Mouse (Mus musculus) embryonic facial prominence, embryonic 13.5 days (tissue): Measurements from ENCODE around the gene Fstl4. TPM values are rescaled to one million over a fixed set of nuclear protein-coding genes. Genes with fewer than 3 reads are reported as not detected.

ENCODE experiments used
- ATAC-seq: fragments of 200-750 bp; cut with Nextera tagmentation; 2 replicates; pipeline ENCODE4 v1.8.0; 2017; ENCODE audit warnings: low read depth; ENCODE audit not compliant: insufficient number of reproducible peaks, insufficient read depth, low FRiP score, low TSS enrichment
- H3K27ac ChIP-seq: fragments of 300-500 bp; sonication (generic); 2 replicates; pipeline ENCODE4 v1.5.1; 2015; ENCODE audit warnings: moderate library complexity, mild to moderate bottlenecking, inconsistent platforms
- H3K27me3 ChIP-seq: fragments of 300-500 bp; sonication (generic); 2 replicates; pipeline ENCODE4 v1.6.1; 2015; ENCODE audit warnings: mild to moderate bottlenecking, inconsistent platforms
- H3K36me3 ChIP-seq: fragments of 300-500 bp; sonication (generic); 2 replicates; pipeline ENCODE4 v1.6.1; 2015; ENCODE audit warnings: mild to moderate bottlenecking, inconsistent platforms
- H3K4me1 ChIP-seq: fragments of 300-500 bp; sonication (generic); 2 replicates; pipeline ENCODE4 v1.6.1; 2015; ENCODE audit warnings: inconsistent platforms
- H3K4me2 ChIP-seq: fragments of 300-500 bp; sonication (generic); 2 replicates; pipeline ENCODE4 v1.6.1; 2015; ENCODE audit warnings: moderate library complexity, mild to moderate bottlenecking, inconsistent platforms
- H3K4me3 ChIP-seq: fragments of 300-500 bp; sonication (generic); 2 replicates; pipeline ENCODE4 v1.5.1; 2015; ENCODE audit warnings: mild to moderate bottlenecking, inconsistent platforms
- H3K9ac ChIP-seq: fragments of 300-500 bp; sonication (generic); 2 replicates; pipeline ENCODE4 v1.6.1; 2015; ENCODE audit warnings: mild to moderate bottlenecking, inconsistent platforms
- H3K9me3 ChIP-seq: fragments of 300-500 bp; sonication (generic); 2 replicates; pipeline ENCODE4 v1.6.1; 2016; ENCODE audit warnings: inconsistent platforms
- WGBS: fragments of 180-500 bp; shearing (Covaris S2); methylation state at CpG from one replicate; pipeline ENCODE4 v1.1.7; 2015; ENCODE audit warnings: mixed read lengths; 5-methylcytosine and 5-hydroxymethylcytosine counted together
- polyA plus RNA-seq: library from polyadenylated mRNA; unstranded; fragments of >200 nt; fragmentation: Nextera tagmentation; extraction: Ambion mirVana; gene quantifications from 2 replicates; pipeline ENCODE4 v1.2.1, GENCODE M21; 2015

The Fstl4 gene
- polyA plus RNA-seq, 1 experiment from 2014 or later = 1.7 TPM

GRCm38 (mm10) chr11:52875916-52876765, 111.7 kb downstream of the Fstl4 start:
- Histone ChIP-seq H3K4me2 (no peak overlapping the region), H3K27ac (no peak overlapping the region), H3K27me3 (no peaks in the 10 kb centered on the region), H3K9ac (no peak overlapping the region), H3K36me3 (no peaks in the 10 kb centered on the region), H3K9me3 (no peaks in the 10 kb centered on the region), H3K4me1 (peaks cover 4% of the 10 kb centered on the region; the same call in 1 of the 2 replicates), H3K4me3 (no peak overlapping the region)
- ATAC-seq = no peak
- 92% methylated on average over 19 of the region's 19 CpGs for WGBS

- H3K27ac ChIP-seq = no peak overlapping the region
- H3K4me3 ChIP-seq = no peak overlapping the region
- no peaks in the 10 kb centered on the region for H3K36me3 ChIP-seq
- ATAC-seq = no peak
- 59% methylated on average over 2 of the region's 2 CpGs for WGBS
- no peak overlapping the region for H3K9ac ChIP-seq
- H3K4me1 ChIP-seq = peaks cover 4% of the 10 kb centered on the region; the same call in 1 of the 2 replicates
- H3K27me3 ChIP-seq = no peaks in the 10 kb centered on the region
- H3K4me2 ChIP-seq = no peak overlapping the region
- H3K9me3 ChIP-seq = no peaks in the 10 kb centered on the region
Observed at GRCm38 (mm10) chr11:52877662-52878061, 113.2 kb downstream of the Fstl4 start.

GRCm38 (mm10) chr11:52879958-52880357, 115.5 kb downstream of the Fstl4 start:
- Histone ChIP-seq H3K36me3 (no peaks in the 10 kb centered on the region), H3K9me3 (no peaks in the 10 kb centered on the region), H3K9ac (no peak overlapping the region), H3K27me3 (no peaks in the 10 kb centered on the region), H3K4me1 (peaks cover 4% of the 10 kb centered on the region; the same call in 1 of the 2 replicates), H3K4me2 (no peak overlapping the region), H3K4me3 (no peak overlapping the region), H3K27ac (no peak overlapping the region)
- no peak for ATAC-seq
- 82% methylated on average over 2 of the region's 2 CpGs for WGBS

- Histone ChIP-seq H3K27me3 (peaks cover 15% of the 10 kb centered on the region), H3K4me2 (no peak overlapping the region), H3K4me3 (no peak overlapping the region), H3K4me1 (peaks cover 13% of the 10 kb centered on the region), H3K27ac (no peak overlapping the region), H3K36me3 (no peaks in the 10 kb centered on the region), H3K9me3 (no peaks in the 10 kb centered on the region), H3K9ac (no peak overlapping the region)
- no peak for ATAC-seq
- WGBS = 16% methylated on average over 6 of the region's 6 CpGs
Observed at GRCm38 (mm10) chr11:52886559-52887303, 122.3 kb downstream of the Fstl4 start.

GRCm38 (mm10) chr11:52888150-52888549, 123.7 kb downstream of the Fstl4 start:
- 8% methylated on average over 6 of the region's 6 CpGs for WGBS
- H3K36me3 ChIP-seq = no peaks in the 10 kb centered on the region
- H3K27ac ChIP-seq = no peak overlapping the region
- no peaks in the 10 kb centered on the region for H3K9me3 ChIP-seq
- no peak overlapping the region for H3K4me3 ChIP-seq
- no peak overlapping the region for H3K9ac ChIP-seq
- no peak overlapping the region for H3K4me2 ChIP-seq
- ATAC-seq = no peak
- peaks cover 13% of the 10 kb centered on the region for H3K4me1 ChIP-seq
- H3K27me3 ChIP-seq = peaks cover 15% of the 10 kb centered on the region

GRCm38 (mm10) chr11:52889527-52889926, 125.1 kb downstream of the Fstl4 start:
- WGBS = 85% methylated on average over 4 of the region's 4 CpGs
- no peaks in the 10 kb centered on the region for H3K9me3 ChIP-seq
- no peak overlapping the region for H3K4me3 ChIP-seq
- no peak overlapping the region for H3K27ac ChIP-seq
- no peak for ATAC-seq
- no peak overlapping the region for H3K9ac ChIP-seq
- H3K36me3 ChIP-seq = no peaks in the 10 kb centered on the region
- H3K4me2 ChIP-seq = no peak overlapping the region
- peaks cover 15% of the 10 kb centered on the region for H3K27me3 ChIP-seq
- H3K4me1 ChIP-seq = peaks cover 13% of the 10 kb centered on the region

- Histone ChIP-seq H3K9me3 (no peaks in the 10 kb centered on the region), H3K27ac (no peak overlapping the region), H3K27me3 (peaks cover 15% of the 10 kb centered on the region), H3K4me3 (no peak overlapping the region), H3K9ac (no peak overlapping the region), H3K4me2 (no peak overlapping the region), H3K4me1 (peaks cover 13% of the 10 kb centered on the region), H3K36me3 (no peaks in the 10 kb centered on the region)
- WGBS = 75% methylated on average over 7 of the region's 7 CpGs
- no peak for ATAC-seq
Observed at GRCm38 (mm10) chr11:52890156-52890555, 125.7 kb downstream of the Fstl4 start.

GRCm38 (mm10) chr11:52904101-52904500, 139.7 kb downstream of the Fstl4 start:
- ATAC-seq = no peak
- Histone ChIP-seq H3K27me3 (no peaks in the 10 kb centered on the region), H3K4me2 (no peak overlapping the region), H3K9me3 (no peaks in the 10 kb centered on the region), H3K4me1 (no peaks in the 10 kb centered on the region), H3K27ac (no peak overlapping the region), H3K4me3 (no peak overlapping the region), H3K9ac (no peak overlapping the region), H3K36me3 (no peaks in the 10 kb centered on the region)
- WGBS = 83% methylated on average over 5 of the region's 5 CpGs

GRCm38 (mm10) chr11:52910788-52911187, 146.4 kb downstream of the Fstl4 start:
- no peak overlapping the region for H3K4me3 ChIP-seq
- H3K4me2 ChIP-seq = no peak overlapping the region
- WGBS = 59% methylated on average over 7 of the region's 7 CpGs
- H3K4me1 ChIP-seq = no peaks in the 10 kb centered on the region
- no peaks in the 10 kb centered on the region for H3K9me3 ChIP-seq
- no peaks in the 10 kb centered on the region for H3K27me3 ChIP-seq
- ATAC-seq = no peak
- no peaks in the 10 kb centered on the region for H3K36me3 ChIP-seq
- no peak overlapping the region for H3K27ac ChIP-seq
- no peak overlapping the region for H3K9ac ChIP-seq

- Histone ChIP-seq H3K4me1 (peaks cover 3% of the 10 kb centered on the region; the same call in 1 of the 2 replicates), H3K4me3 (no peak overlapping the region), H3K4me2 (no peak overlapping the region), H3K9ac (no peak overlapping the region), H3K36me3 (no peaks in the 10 kb centered on the region), H3K27me3 (no peaks in the 10 kb centered on the region), H3K9me3 (no peaks in the 10 kb centered on the region), H3K27ac (no peak overlapping the region)
- WGBS = 74% methylated on average over 6 of the region's 6 CpGs
- no peak for ATAC-seq
Observed at GRCm38 (mm10) chr11:52914431-52914830, 150.0 kb downstream of the Fstl4 start.

GRCm38 (mm10) chr11:52915648-52916047, 151.2 kb downstream of the Fstl4 start:
- 90% methylated on average over 2 of the region's 2 CpGs for WGBS
- Histone ChIP-seq H3K9me3 (no peaks in the 10 kb centered on the region), H3K9ac (no peak overlapping the region), H3K36me3 (no peaks in the 10 kb centered on the region), H3K4me3 (no peak overlapping the region), H3K27ac (no peak overlapping the region), H3K4me1 (peaks cover 9% of the 10 kb centered on the region; the same call in 1 of the 2 replicates), H3K27me3 (no peaks in the 10 kb centered on the region), H3K4me2 (no peak overlapping the region)
- ATAC-seq = no peak
